In genomic region chr7:139951079-139951478, GRCm38 (mm10) we compare ENCODE assay signal across 9 mouse cellular contexts. TPM values are rescaled to one million over a fixed set of nuclear protein-coding genes. Genes with fewer than 3 reads are reported as not detected.
DNase-seq lines count a peak whose midpoint lies in the region; ATAC-seq and TF ChIP-seq lines count a peak whose summit lies in the region.
"Had no signal": no experiment of that assay in that cellular context is flagged by ENCODE, and none has a peak within 500 bp of the region (broad histone marks: within the 10 kb centered on the region; RNA-seq: fewer than 3 reads in every experiment).

No protein-coding gene starts in this region.

- no peak overlapping the region for H3K9ac ChIP-seq in lung, postnatal 0 days (replicated peaks; ENCODE audit: low read depth)
- peak overlapping the region; percentile 38; the same call in 1 of the 2 replicates for H3K9ac ChIP-seq in stomach, embryonic 14.5 days (replicated peaks; ENCODE audit: low read depth, low read length)

- ATAC-seq in lung, postnatal 0 days = peak; percentile 62
- ATAC-seq in stomach, embryonic 14.5 days (ENCODE audit: insufficient number of reproducible peaks, insufficient read depth, low FRiP score, low read depth) = peak; percentile 40; the same call in 1 of the 2 replicates
- no peak for ATAC-seq in cerebellum, adult (ENCODE audit: insufficient number of reproducible peaks, low FRiP score, low TSS enrichment)

- H3K4me2 ChIP-seq in lung, postnatal 0 days (replicated peaks; ENCODE audit: low read depth, low read length) = peak overlapping the region; percentile 89
- peak overlapping the region; percentile 92 for H3K4me2 ChIP-seq in stomach, embryonic 14.5 days (replicated peaks; ENCODE audit: low read depth, low read length)

- TF ChIP-seq EP300 in lung, postnatal 0 days (IDR thresholded peaks at IDR 0.05) = no peak

- peak; percentile 37 for DNase-seq in 3T3-L1 (ENCODE audit: low read depth, low spot score)
- peak; percentile 80 for DNase-seq in ES-CJ7 (ENCODE audit: low read depth, low spot score)
- DNase-seq in forebrain, embryonic 10.5 days (ENCODE audit: extremely low spot score, low spot score) = peak; percentile 23
- DNase-seq in kidney, adult 9 months = peak; percentile 22
- peak; percentile 78 for DNase-seq in lung, postnatal 0 days (ENCODE audit: low spot score)
- DNase-seq in layer of hippocampus, adult 8-10 months (ENCODE audit: low spot score in 2 of 2) = no peak

- H3K27ac ChIP-seq in forebrain, embryonic 10.5 days = peak overlapping the region; percentile 60; the same call in 1 of the 2 replicates
- peak overlapping the region; percentile 47; the same call in 1 of the 2 replicates for H3K27ac ChIP-seq in lung, postnatal 0 days (ENCODE audit: low read length)
- no peak overlapping the region for H3K27ac ChIP-seq in stomach, embryonic 14.5 days (ENCODE audit: low read length)

- 8% methylated on average over 16 of the region's 16 CpGs for WGBS in forebrain, embryonic 10.5 days
- WGBS in lung, postnatal 0 days = 3% methylated on average over 16 of the region's 16 CpGs
- WGBS in stomach, embryonic 14.5 days = 3% methylated on average over 16 of the region's 16 CpGs

- H3K4me3 ChIP-seq in forebrain, embryonic 10.5 days = peak overlapping the region; percentile 58
- peak overlapping the region; percentile 61 for H3K4me3 ChIP-seq in lung, postnatal 0 days (ENCODE audit: low read depth, low read length)
- H3K4me3 ChIP-seq in stomach, embryonic 14.5 days (ENCODE audit: low read depth, low read length) = peak overlapping the region; percentile 52

- peaks cover 91% of the 10 kb centered on the region for H3K27me3 ChIP-seq in forebrain, embryonic 10.5 days (ENCODE audit: poor library complexity, severe bottlenecking)
- H3K27me3 ChIP-seq in lung, postnatal 0 days (replicated peaks; ENCODE audit: insufficient read depth, low read length) = no peaks in the 10 kb centered on the region; the same call in 1 of the 2 replicates
- peaks cover 5% of the 10 kb centered on the region for H3K27me3 ChIP-seq in stomach, embryonic 14.5 days (ENCODE audit: control insufficient read depth, insufficient read depth, low read length)

- no peaks in the 10 kb centered on the region for H3K36me3 ChIP-seq in forebrain, embryonic 10.5 days (replicated peaks)
- no peaks in the 10 kb centered on the region for H3K36me3 ChIP-seq in lung, postnatal 0 days (ENCODE audit: insufficient read depth, low read length)
- H3K36me3 ChIP-seq in stomach, embryonic 14.5 days (ENCODE audit: control insufficient read depth, insufficient read depth, low read length) = no peaks in the 10 kb centered on the region

- TF ChIP-seq CTCF in lung, postnatal 0 days (IDR thresholded peaks at IDR 0.05) = no peak

- peaks cover 32% of the 10 kb centered on the region for H3K4me1 ChIP-seq in forebrain, embryonic 10.5 days
- H3K4me1 ChIP-seq in lung, postnatal 0 days (ENCODE audit: insufficient read depth, low read depth, low read length) = no peaks in the 10 kb centered on the region
- H3K4me1 ChIP-seq in stomach, embryonic 14.5 days (ENCODE audit: control insufficient read depth, insufficient read depth, low read length) = 0 out of 2 replicates have a peak, but pooled peaks cover 3% of the 10 kb centered on the region

- H3K9me3 ChIP-seq in forebrain, embryonic 10.5 days = no peaks in the 10 kb centered on the region
- no peaks in the 10 kb centered on the region for H3K9me3 ChIP-seq in lung, postnatal 0 days (ENCODE audit: low read length)
- no peaks in the 10 kb centered on the region for H3K9me3 ChIP-seq in stomach, embryonic 14.5 days (ENCODE audit: control insufficient read depth, low read depth, low read length)

RNA-seq across cellular contexts. Expression of gene Utf1, which starts 7.5 kb away (rescaled TPM):
- polyA plus RNA-seq in forebrain, embryonic 10.5 days (2016; fragmentation: Nextera tagmentation; extraction: Ambion mirVana) = 0.25 TPM in 1 of 2 replicates, not detected in the other
- polyA plus RNA-seq in lung, postnatal 0 days (2015; fragmentation: Nextera tagmentation; extraction: Ambion mirVana) = not detected in 2 replicates
- polyA plus RNA-seq in stomach, embryonic 14.5 days (2014; fragmentation: Nextera tagmentation; extraction: Ambion mirVana) = not detected in 2 replicates
- total RNA-seq in layer of hippocampus, adult 8-10 months (2022) = not detected
- polyA plus RNA-seq: gonadal fat pad, adult 2 months had no signal

RNA-seq across cellular contexts. Expression of gene 6430531B16Rik, which starts 27.5 kb away (rescaled TPM):
- 0.67 and 0.91 TPM in 2 replicates for polyA plus RNA-seq in forebrain, embryonic 10.5 days (2016; fragmentation: Nextera tagmentation; extraction: Ambion mirVana)
- 5.6 and 7.3 TPM in 2 replicates for polyA plus RNA-seq in lung, postnatal 0 days (2015; fragmentation: Nextera tagmentation; extraction: Ambion mirVana)
- 0.28 and 0.49 TPM in 2 replicates for polyA plus RNA-seq in stomach, embryonic 14.5 days (2014; fragmentation: Nextera tagmentation; extraction: Ambion mirVana)
- total RNA-seq in layer of hippocampus, adult 8-10 months (2022) = 1 to 10 TPM; 1.2 to 1.9 (median 1.6) TPM

RNA-seq across cellular contexts. Expression of gene Adam8, which starts 41.3 kb away (rescaled TPM):
- polyA plus RNA-seq in forebrain, embryonic 10.5 days (2016; fragmentation: Nextera tagmentation; extraction: Ambion mirVana) = 1.6 and 2.4 TPM in 2 replicates
- polyA plus RNA-seq in lung, postnatal 0 days (2015; fragmentation: Nextera tagmentation; extraction: Ambion mirVana) = 5.8 and 7.0 TPM in 2 replicates
- 2.4 and 2.8 TPM in 2 replicates for polyA plus RNA-seq in stomach, embryonic 14.5 days (2014; fragmentation: Nextera tagmentation; extraction: Ambion mirVana)
- 1 to 10 TPM; 3.0 to 7.2 (median 4.5) TPM for total RNA-seq in layer of hippocampus, adult 8-10 months (2022)

RNA-seq across cellular contexts. Expression of gene Kndc1, which starts 56.6 kb away (rescaled TPM):
- polyA plus RNA-seq in forebrain, embryonic 10.5 days (2016; fragmentation: Nextera tagmentation; extraction: Ambion mirVana) = 0.26 and 0.33 TPM in 2 replicates
- polyA plus RNA-seq in lung, postnatal 0 days (2015; fragmentation: Nextera tagmentation; extraction: Ambion mirVana) = 0.97 and 0.98 TPM in 2 replicates
- 0.27 and 0.46 TPM in 2 replicates for polyA plus RNA-seq in stomach, embryonic 14.5 days (2014; fragmentation: Nextera tagmentation; extraction: Ambion mirVana)
- total RNA-seq in layer of hippocampus, adult 8-10 months (2022) = 100 to 1,000 TPM in 1 of 4 experiments, 10 to 100 TPM in 3; 90.0 to 103 (median 95.8) TPM

Comparison
In these comparisons a context has a peak if more than half of its experiments do, and no peak if none do; other contexts are left out.
1. DNase-seq: peak in 3T3-L1 (single experiment), ES-CJ7 (single experiment), forebrain, embryonic 10.5 days (single experiment), kidney, adult 9 months (single experiment) and lung, postnatal 0 days (single experiment); none in layer of hippocampus, adult 8-10 months (0 of 2).
2. Peak in every context shown above with its lines, with median percentiles within 50 percentile points of each other: H3K4me3 ChIP-seq.